Mouse (Mus musculus) urinary bladder, postnatal 0 days (tissue): ENCODE measurements around the gene Slc35a5. TPM values are rescaled to one million over a fixed set of nuclear protein-coding genes. Genes with fewer than 3 reads are reported as not detected.

Experiments used
- polyA plus RNA-seq: library from polyadenylated mRNA; unstranded; fragments of >200 nt; fragmentation: Nextera tagmentation; extraction: Ambion mirVana; gene quantifications from 2 replicates; pipeline ENCODE4 v1.2.1, GENCODE M21; 2015

The Slc35a5 gene
- 12.6 TPM in 2 replicates for polyA plus RNA-seq

GRCm38 (mm10) chr16:45158522-45159388 lies at the start of gene Slc35a5, which contains the start of gene Atg3:
TSS of gene Slc35a5 (minus strand) at chr16:45158706.
TSS of gene Atg3 (plus strand) at chr16:45158785.

GRCm38 (mm10) chr16:45093137-45093731 lies 65.3 kb downstream of the Slc35a5 start, which contains the start of gene Ccdc80:
TSS of gene Ccdc80 (plus strand) at chr16:45093402.

Other genes starting within 250 kb of the Slc35a5 start
- gene Cd200r3, start 215.0 kb downstream of the Slc35a5 start, polyA plus RNA-seq, result 5.1 and 6.8 TPM in 2 replicates
- gene Ccdc80, start 65.3 kb downstream of the Slc35a5 start, polyA plus RNA-seq, result 122 and 123 TPM in 2 replicates
- 33.1 and 34.9 TPM in 2 replicates for gene Atg3, start 79 bp upstream of the Slc35a5 start, polyA plus RNA-seq
- gene Btla, start 65.6 kb upstream of the Slc35a5 start, polyA plus RNA-seq, result not detected in 2 replicates